Mouse (Mus musculus) left cerebral cortex, postnatal 10 days (tissue): Measurements from ENCODE around the gene Zfp579. TPM values are rescaled to one million over a fixed set of nuclear protein-coding genes. Genes with fewer than 3 reads are reported as not detected.
A peak's percentile ranks its signal among the peaks of the same experiment; 100 is the strongest.

Experiments used
- DNase-seq, 2 experiments: peaks; one replicate each; pipeline ENCODE4 v3.0.0; 2021 to 2022; ENCODE audit warnings: low spot score in 2 of 2, mixed read lengths in 1 of 2; ENCODE audit errors: extremely low spot score in 1 of 2
- intact Hi-C: fragments of 180-260 bp; cut with DNase I; formaldehyde crosslinking; loops from one replicate; pipeline ENCODE4 v1.15.1; 2025
- total RNA-seq, 2 experiments: library from RNA; stranded (reverse); gene quantifications; 2 replicates each; pipeline ENCODE4 v1.2.3; 2021

Gene Zfp579
- total RNA-seq, 2 experiments from 2014 or later: 29.7 to 33.6 TPM

GRCm38 (mm10) chr7:4971710-4972109 lies 24.2 kb downstream of the Zfp579 start:
- intact Hi-C loops: no loop called here
- no peak for DNase-seq

GRCm38 (mm10) chr7:4971068-4971467 lies 24.9 kb downstream of the Zfp579 start, which contains the start of gene Sbk3:
TSS of gene Sbk3 (minus strand) at chr7:4971168.
- intact Hi-C loops: no loop called here
- DNase-seq: no peak

- intact Hi-C loops: no loop called here
- DNase-seq: no peak
Observed at GRCm38 (mm10) chr7:4964988-4965387, 31.0 kb downstream of the Zfp579 start.

GRCm38 (mm10) chr7:4964272-4964671 lies 31.7 kb downstream of the Zfp579 start, which contains the start of gene Sbk2:
TSS of gene Sbk2 (minus strand) at chr7:4964406.
- peak; percentile 44 to 86 for DNase-seq
- intact Hi-C loops: no loop called here

GRCm38 (mm10) chr7:4963527-4963926 lies 32.4 kb downstream of the Zfp579 start:
- DNase-seq: no peak
- intact Hi-C loops: no loop called here

GRCm38 (mm10) chr7:4957361-4957760 lies 38.6 kb downstream of the Zfp579 start:
- DNase-seq: no peak
- intact Hi-C loops: no loop called here

GRCm38 (mm10) chr7:4953815-4954445 lies 42.0 kb downstream of the Zfp579 start:
- no peak for DNase-seq

GRCm38 (mm10) chr7:4950561-4951342 lies 45.2 kb downstream of the Zfp579 start:
- intact Hi-C loops: no loop called here
- DNase-seq: no peak

More at GRCm38 (mm10) chr7:4953815-4954445, 42.0 kb downstream of the Zfp579 start:
- intact Hi-C loops: no loop called here

GRCm38 (mm10) chr7:4948386-4948785 lies 47.6 kb downstream of the Zfp579 start:
- intact Hi-C loops: no loop called here
- no peak for DNase-seq

- intact Hi-C loops: no loop called here
- DNase-seq: no peak
Observed at GRCm38 (mm10) chr7:4947855-4948254, 48.1 kb downstream of the Zfp579 start.

- intact Hi-C loops: loop anchor here (5.0 kb wide), 2 partner anchors 76 to 104 kb away; no protein-coding TSS in a partner anchor
- DNase-seq: peak; percentile 85 to 92
Observed at GRCm38 (mm10) chr7:4943223-4943815, 52.6 kb downstream of the Zfp579 start.

- no peak for DNase-seq
- intact Hi-C loops: loop anchor here (5.0 kb wide), 2 partner anchors 75 to 105 kb away; no protein-coding TSS in a partner anchor
Observed at GRCm38 (mm10) chr7:4942673-4943072, 53.3 kb downstream of the Zfp579 start.

- intact Hi-C loops: loop anchor here (5.0 kb wide), 2 partner anchors 73 to 107 kb away; no protein-coding TSS in a partner anchor
- DNase-seq: peak; percentile 63 to 77
Observed at GRCm38 (mm10) chr7:4940068-4940479, 55.9 kb downstream of the Zfp579 start.

- peak in 1 of 2 experiments; percentile 77 for DNase-seq
- intact Hi-C loops: no loop called here
Observed at GRCm38 (mm10) chr7:4938456-4938855, 57.5 kb downstream of the Zfp579 start.

GRCm38 (mm10) chr7:4937392-4937791 lies 58.6 kb downstream of the Zfp579 start:
- intact Hi-C loops: no loop called here

GRCm38 (mm10) chr7:4936832-4937231 lies 59.1 kb downstream of the Zfp579 start:
- intact Hi-C loops: no loop called here
- DNase-seq: no peak

More at GRCm38 (mm10) chr7:4937392-4937791, 58.6 kb downstream of the Zfp579 start:
- DNase-seq: no peak

GRCm38 (mm10) chr7:4934160-4934914 lies 61.6 kb downstream of the Zfp579 start:
- intact Hi-C loops: no loop called here
- no peak for DNase-seq
